In genomic region chr7:60243746-60244145, GRCm38 (mm10) we compare ENCODE assay signal across 8 mouse cellular contexts.
A peak's percentile ranks its signal among the peaks of the same experiment; 100 is the strongest.
DNase-seq lines count a peak whose midpoint lies in the region; ATAC-seq lines count a peak whose summit lies in the region.
"Not testable (repeated sequence)": the region's sequence is repeated elsewhere in the genome, so short reads cannot be mapped to it uniquely, and the experiment has no call there.

No protein-coding gene starts in this region.

- not testable (repeated sequence) for H3K9me3 ChIP-seq in lung, embryonic 15.5 days

- 23% methylated on average over 11 of the region's 11 CpGs for WGBS in lung, embryonic 15.5 days

- not testable (repeated sequence) for H3K4me1 ChIP-seq in lung, embryonic 15.5 days

- not testable (repeated sequence) for H3K27me3 ChIP-seq in lung, embryonic 15.5 days

- peak overlapping the region; percentile 42 for H3K4me3 ChIP-seq in lung, embryonic 15.5 days

- peak; percentile 92 for DNase-seq in brain, adult 2 months (ENCODE audit: low read depth, low spot score)
- DNase-seq in embryo, embryonic 9.5 days (ENCODE audit: extremely low spot score) = peak; percentile 12
- DNase-seq in gastrocnemius, postnatal 14 days = peak; percentile 16
- peak; percentile 4 for DNase-seq in induced T-regulatory cell, adult 2 months (ENCODE audit: low read depth)
- DNase-seq in layer of hippocampus, postnatal 36 days = peak; percentile 8 to 9
- peak; percentile 44 for DNase-seq in retina, adult 2 months (ENCODE audit: low read depth, low spot score)
- DNase-seq in urinary bladder, postnatal 25 days (ENCODE audit: low spot score) = peak; percentile 23

- not testable (repeated sequence) for H3K27ac ChIP-seq in lung, embryonic 15.5 days

- not testable (repeated sequence) for ATAC-seq in lung, embryonic 15.5 days (ENCODE audit: borderline replicate concordance, extremely low read depth, low FRiP score, low TSS enrichment)

- H3K36me3 ChIP-seq in lung, embryonic 15.5 days = not testable (repeated sequence)

- peak overlapping the region; percentile 50 for H3K4me2 ChIP-seq in lung, embryonic 15.5 days

- H3K9ac ChIP-seq in lung, embryonic 15.5 days = 0 out of 2 replicates have a peak overlapping the region, but pooled peaks have one; percentile 13

- intact Hi-C loops in gastrocnemius, postnatal 14 days (cut with DNase I; ENCODE audit: low total_unique reads) = not testable (repeated sequence)

Comparison
In these comparisons a context has a peak if more than half of its experiments do, and no peak if none do; other contexts are left out.
1. DNase-seq: peak in every context shown above with its lines; median percentile 92 in brain, adult 2 months; 44 in retina, adult 2 months; 23 in urinary bladder, postnatal 25 days; 16 in gastrocnemius, postnatal 14 days; 12 in embryo, embryonic 9.5 days; 8 in layer of hippocampus, postnatal 36 days; 4 in induced T-regulatory cell, adult 2 months.